Mouse (Mus musculus) right cerebral cortex, postnatal 10 days (tissue): ENCODE data around the gene Echs1.
A peak's percentile ranks its signal among the peaks of the same experiment; 100 is the strongest.
"Not testable (repeated sequence)": the region's sequence is repeated elsewhere in the genome, so short reads cannot be mapped to it uniquely, and the experiment has no call there.

ENCODE experiments used
- DNase-seq, 2 experiments: peaks; one replicate each; pipeline ENCODE4 v3.0.0; 2021; ENCODE audit warnings: low spot score in 2 of 2

The Echs1 gene

DNA sequence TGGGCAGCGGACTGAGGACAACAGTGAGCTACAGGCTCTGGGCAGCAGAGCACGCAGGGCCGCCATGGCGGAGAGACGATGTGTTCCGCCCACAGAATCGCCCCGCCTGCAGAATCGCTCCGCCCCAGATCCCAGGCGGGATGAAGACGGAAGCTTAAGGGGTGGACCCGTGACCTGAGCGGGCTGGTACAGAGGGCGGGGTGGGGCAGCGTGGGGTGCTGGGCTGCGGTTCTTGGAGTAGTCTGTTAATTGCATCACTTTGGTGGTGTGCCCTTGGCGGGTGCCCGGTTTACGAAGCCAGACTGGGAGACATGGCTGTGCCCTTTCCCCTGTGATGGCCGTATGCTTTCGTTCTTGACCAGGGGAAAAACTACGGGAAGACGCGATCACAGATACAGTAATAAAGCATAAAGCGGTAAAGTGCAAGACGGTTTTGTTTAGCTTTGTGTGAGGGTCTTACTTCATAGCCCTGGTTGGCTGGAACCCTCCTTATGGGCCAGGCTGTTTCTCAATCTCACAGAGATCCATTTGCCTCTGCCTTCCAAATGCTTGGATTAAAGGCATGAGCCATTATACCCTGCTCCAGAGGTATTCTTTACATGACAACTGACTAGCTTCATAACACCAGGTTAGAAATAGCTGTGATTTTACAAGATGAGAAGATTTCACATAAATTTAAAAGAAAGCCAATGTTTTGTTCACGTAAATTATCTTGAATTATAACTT, at the start of gene Echs1:
Gene Echs1 (minus strand): TSS at position 148 of the 726 bp plus-strand sequence.
- DNase-seq, result peak; percentile 91 to 92

DNA sequence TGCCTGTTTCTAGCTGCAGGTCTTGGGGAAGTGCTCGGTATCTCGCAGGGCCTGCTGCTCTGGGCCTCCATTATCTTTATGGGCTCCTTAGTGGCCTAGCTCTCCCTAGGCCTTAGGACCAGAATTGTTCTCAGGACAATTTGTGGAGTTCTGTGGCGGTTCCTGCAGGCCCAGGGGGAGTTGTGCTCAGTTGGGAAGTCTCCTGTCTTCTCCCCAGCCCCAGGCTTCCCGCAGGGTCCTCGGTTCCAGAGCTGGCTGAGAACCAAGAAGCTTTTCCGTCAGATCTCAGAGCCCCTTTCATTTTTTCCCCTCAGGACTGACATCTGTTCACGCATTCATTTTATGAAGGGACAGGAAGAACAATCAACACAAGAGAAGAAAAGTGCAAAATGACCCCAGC, 48.4 kb upstream of the Echs1 start, which contains the start of gene Olfr522:
Gene Olfr522 (minus strand): TSS at position 101 of the 400 bp plus-strand sequence.
- no peak for DNase-seq

DNA sequence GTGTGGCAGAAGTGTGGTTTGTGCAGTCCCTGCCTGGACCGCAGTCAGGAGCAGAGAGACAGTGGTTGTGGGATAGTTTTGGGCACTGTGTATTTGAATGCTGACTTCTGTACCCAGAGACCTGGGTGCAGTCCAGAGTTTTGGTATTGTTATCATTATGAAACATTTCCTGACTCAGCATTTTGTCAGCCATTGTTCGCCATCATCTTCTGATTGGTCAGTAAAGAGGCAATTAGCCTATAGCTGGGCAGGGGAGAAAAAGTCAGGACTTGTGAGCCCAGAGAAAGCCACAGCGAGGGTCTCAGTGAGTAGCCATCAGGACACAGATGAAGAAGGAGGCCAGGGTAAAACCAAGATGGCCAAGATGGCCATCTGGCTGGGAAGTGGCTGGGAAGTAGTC, 44.1 kb upstream of the Echs1 start:
- DNase-seq, result no peak

DNA sequence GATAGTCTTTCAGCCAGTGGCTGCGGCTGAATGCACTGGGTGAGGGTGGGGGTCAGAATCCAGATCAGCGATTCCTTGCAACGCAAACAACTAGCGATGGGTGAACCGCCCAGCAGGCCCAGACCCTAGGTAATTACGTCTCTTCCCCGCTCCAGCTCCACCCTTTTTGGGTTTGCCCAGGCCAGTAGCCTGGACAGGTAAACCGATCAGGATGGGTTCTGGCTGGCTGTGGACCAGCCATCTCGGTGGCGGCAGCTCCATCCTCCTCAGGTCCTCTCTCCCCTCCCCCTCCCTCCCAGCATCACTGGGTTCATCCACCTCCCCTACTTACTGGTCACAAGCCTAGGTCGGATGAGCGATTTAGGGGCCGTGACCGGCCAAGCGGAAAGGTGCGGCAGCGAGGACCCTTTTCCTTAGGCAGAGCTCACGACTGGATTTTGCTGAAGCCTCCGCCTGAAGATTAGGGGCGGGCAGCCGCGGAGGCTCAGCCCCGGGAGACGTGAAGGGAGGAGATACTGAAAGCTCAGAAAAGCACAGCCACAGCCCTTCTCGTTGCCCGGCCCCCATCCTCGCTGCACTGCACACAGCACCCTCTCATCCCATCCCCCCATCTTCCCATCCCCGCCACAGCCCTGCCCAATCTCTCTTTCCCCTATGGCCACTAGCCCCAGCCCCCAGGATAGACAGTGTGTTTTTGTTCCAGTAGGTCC, 38.1 kb upstream of the Echs1 start, which contains the start of gene Sprn:
Gene Sprn (minus strand): TSS at position 660 of the 710 bp plus-strand sequence.
- DNase-seq, result peak; percentile 91 to 92

DNA sequence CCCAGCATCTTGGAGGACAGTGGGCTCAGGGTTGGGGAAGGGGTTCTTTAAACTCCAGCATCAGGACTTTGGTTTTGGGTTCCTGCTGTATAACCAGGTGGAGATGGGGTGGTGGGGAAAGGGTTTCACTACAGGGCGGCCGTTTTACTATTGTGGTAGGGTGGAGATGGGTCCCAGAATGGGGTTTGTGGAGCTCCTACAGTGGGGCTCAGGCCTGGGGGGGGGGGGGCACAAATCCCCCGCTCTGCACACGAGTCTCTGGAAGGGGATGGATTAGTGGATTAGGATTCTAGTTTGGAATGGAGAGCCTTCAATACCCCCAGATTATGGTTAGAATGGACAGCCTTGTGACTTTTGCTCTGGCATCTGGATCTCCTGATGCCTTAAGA, 37.5 kb upstream of the Echs1 start:
- DNase-seq, result no peak

DNA sequence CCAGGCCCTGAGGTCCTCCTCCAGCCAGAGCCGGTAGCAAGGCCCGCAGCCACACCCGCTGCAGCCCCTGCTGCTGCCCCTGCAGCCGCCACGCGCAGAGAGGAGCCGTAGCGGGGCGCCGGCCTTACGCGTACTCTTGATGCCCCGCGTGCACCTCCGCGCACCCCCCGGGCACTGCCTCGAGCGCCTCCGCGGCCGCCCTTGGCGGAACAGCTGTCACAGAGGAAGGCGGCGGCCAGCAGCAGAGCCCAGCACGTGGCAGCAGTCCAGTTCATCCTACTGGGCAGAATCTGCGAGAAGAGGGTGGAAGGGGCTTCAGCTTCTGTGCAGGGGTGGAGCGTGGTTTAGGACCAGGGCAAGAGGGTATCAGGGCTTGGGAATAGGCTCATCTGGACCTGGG, 37.1 kb upstream of the Echs1 start:
- peak; percentile 75 to 77 for DNase-seq

DNA sequence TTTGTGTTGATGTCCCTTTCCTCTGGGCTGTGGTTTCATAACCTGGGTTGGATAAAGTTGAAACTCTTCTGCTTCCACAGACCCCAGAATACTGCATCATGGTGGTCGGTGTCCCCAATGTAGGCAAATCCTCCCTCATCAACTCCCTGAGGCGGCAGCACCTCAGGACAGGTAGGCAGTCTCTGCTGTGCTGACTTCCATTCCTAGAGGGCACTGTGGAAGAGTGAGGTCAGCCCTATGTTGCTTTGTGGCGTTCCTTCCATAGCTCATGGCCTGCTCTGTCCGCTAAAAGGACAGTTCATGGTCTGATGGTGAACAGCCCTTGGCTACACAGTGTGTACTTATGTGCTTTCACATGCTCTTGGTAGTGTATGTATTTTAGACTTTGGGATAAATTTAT, 28.3 kb upstream of the Echs1 start:
- no peak for DNase-seq

DNA sequence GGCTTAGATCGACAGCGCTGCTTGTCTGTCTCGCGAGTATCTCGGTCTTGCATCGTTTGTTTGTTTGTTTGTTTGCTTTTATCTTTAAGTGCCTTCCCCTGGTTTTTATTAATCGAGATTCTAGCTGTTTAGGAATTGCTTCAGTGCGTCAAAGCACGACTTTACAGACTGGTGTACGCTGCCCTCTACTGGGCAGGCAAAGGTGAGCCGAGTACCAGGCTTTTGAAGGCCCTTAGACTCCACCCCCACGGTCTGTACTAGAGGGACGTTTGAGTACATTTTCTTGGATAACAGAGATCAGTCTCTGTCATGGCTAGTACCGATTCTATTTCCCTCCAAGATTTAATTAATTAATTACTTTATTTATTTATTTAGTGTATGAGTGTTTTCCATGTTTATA, 25.1 kb upstream of the Echs1 start:
- peak in 1 of 2 experiments; percentile 72 for DNase-seq

DNA sequence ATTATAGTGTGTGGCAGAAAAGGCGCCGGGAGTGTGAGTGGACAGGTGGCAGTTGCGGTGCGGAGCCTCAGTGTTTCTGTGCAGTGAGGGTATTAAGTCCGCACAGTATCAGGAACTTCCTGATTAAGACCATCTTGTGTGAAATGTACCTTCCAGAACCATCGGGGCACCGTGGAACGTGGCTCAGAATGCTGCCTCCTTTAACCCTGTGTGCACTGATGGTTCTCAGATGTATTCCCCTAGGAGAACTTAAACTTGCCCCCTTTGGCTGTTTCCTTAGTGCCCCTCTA, 21.7 kb upstream of the Echs1 start:
- DNase-seq, result no peak

DNA sequence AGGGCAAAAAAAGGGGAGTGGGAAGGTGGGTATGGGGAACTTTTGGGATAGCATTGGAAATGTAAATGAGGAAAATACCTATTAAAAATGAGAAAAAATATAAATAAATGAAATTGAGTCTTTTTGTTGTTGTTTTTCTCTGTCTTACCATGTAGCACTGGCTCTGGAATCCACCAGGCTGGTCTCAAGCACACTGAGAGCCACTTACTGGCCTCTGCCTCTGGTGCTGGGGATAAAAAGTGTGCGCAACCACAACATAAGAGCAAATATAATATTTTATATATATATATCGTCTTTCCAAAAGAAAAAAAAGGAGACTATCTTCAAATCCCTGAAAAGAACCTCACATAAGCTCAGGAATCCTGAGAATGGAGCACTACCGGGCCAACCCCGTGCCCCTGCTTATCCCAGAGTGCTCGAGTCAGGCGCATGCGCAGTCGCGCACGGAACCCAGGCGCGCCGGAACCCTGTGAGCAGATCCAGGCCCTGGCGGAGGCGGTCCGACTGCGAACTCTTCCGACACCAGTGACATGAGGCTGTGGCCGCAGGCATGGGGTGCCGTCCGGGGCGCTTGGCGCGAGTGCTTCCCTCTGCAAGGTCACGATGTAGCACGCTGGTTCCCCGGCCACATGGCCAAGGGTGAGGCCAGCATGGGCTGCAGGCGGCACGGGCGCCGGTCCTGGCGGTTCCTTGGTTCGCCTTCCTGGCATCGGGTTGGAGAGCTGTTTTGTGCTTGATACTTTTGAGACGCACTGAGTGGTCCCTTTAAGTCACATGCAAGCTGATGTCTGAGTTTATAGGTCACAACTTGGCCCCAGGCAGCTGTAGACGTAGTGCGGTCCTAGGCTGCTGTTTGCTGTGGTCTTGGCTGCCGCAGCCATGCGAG, 21.1 kb upstream of the Echs1 start, which contains the start of gene Mtg1:
Gene Mtg1 (plus strand): TSS at position 430 of the 886 bp plus-strand sequence.
- peak; percentile 97 to 99 for DNase-seq

DNA sequence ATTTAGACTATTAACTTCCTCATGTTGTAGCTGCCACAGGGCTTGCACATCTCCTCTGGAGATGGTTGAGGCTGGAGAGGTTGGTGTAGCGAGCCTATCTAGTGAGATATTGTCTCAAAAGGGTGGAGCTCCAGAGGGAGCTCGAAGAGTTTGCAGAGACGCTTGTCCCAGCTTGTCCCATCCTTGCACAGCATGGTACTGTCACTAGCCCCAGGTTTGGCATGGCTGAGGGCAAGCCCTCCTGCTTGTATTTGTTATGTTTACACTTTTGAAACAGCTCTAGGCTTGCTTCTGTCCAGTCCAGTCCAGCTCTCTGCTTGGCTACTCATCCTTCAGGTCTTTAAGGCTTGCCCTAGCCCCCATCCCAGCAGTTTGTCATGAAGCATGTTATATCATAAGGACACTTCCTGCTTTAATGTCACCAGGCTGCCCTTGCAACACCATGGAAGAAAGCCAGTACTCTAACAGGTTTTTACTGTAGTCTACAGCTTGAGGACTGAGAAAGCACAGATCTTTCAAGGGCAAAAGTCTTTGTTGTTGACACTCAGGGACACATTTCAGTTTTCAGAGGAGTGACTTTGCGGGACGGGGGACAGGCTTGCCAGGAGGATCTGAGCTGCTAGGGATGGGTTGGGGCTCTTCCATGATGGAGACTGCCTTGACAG, 19.0 kb upstream of the Echs1 start:
- no peak for DNase-seq

DNA sequence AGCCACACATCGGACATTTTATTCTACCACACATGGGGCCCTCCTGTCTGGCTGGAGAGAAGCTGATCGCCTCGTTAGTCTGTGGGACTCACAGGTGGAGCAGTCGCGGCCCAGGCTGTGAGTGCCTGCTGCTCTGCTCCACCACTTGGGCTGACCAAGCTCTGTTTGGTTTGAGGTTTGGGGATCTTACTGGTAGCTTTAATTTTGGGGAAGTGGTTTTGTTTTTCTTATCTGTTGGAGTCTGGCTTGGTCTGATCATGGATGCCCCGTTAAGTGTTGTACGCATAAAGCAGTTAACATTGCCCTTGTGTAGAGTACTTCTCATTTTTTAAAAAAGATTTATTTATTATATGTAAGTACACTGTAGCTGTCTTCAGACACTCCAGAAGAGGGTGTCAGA, 17.8 kb upstream of the Echs1 start:
- not testable (repeated sequence) for DNase-seq

DNA sequence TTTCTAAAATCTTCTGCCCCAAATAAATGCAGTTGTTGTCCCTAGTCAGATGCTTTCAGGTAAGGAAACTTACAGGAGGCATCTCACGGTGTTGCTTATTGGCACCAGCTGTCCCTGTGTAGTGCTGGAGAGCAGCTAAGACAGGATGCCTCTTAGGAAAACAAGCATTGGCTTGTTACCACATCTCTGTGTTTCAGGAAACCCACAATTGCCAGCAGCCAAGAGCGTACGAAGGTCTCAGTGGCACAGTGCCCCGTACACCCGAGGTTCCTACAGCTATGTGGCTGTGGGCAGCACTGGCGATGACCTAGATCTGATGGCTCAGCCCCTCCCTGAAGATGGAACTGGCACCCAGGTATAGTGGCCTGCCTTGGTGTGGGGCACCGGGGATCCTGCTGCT, 15.9 kb upstream of the Echs1 start:
- DNase-seq, result not testable (repeated sequence)

DNA sequence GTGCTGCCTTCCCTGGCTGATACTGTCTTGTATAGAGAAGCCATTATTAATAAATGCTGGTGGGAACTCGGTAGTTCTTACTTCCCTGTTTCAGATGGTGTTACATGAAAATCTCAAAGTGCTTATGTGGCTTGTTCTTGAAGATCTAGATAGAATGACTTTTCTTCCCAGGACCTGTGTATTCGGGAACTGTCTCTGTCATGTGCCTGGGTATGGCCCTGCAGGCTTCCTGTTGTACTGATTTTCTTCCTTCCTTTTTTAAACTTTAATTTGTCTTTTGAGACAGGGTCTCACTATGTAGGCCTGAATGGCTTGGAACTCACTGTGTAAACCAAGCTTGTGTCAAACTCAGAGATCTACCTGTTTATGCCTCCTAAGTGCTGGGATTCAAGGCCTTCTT, 11.6 kb upstream of the Echs1 start:
- DNase-seq, result no peak

DNA sequence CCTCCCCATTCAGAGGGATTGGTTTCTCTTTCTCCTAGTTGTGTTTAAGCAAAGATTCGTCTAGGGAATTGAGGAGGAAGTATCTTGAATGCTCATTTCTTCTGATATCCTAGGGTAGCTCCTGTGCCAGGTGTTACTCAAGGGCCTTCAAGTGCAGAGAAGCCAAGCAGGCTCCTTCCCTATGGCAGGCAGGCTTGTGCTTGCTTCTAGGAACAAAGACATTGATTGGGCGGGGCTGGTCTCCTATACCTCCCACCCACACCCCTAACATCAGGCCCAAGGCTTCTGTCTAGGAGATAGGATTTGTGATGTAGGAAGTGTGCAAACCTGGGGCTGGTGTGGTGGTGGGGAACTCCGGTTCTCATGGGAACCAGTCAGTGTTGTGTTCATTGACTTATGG, 10.7 kb upstream of the Echs1 start:
- DNase-seq, result no peak

DNA sequence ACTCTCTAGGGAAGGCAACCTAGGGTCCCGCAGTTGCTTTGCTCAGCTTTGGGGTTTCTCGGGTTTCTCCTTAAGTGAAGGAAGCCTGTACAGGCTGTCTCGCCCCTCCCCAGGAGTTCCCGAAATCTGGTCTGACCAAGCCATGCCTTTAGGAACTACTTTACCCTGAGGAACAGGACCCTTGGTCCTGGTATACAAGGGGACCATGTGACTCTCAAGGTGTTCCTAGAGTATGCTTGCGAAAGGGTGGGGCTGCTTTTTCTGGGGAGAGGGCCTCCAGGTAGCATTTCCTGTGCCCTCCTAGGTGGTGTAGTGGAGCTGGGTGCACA, 9.7 kb upstream of the Echs1 start:
- DNase-seq, result no peak

DNA sequence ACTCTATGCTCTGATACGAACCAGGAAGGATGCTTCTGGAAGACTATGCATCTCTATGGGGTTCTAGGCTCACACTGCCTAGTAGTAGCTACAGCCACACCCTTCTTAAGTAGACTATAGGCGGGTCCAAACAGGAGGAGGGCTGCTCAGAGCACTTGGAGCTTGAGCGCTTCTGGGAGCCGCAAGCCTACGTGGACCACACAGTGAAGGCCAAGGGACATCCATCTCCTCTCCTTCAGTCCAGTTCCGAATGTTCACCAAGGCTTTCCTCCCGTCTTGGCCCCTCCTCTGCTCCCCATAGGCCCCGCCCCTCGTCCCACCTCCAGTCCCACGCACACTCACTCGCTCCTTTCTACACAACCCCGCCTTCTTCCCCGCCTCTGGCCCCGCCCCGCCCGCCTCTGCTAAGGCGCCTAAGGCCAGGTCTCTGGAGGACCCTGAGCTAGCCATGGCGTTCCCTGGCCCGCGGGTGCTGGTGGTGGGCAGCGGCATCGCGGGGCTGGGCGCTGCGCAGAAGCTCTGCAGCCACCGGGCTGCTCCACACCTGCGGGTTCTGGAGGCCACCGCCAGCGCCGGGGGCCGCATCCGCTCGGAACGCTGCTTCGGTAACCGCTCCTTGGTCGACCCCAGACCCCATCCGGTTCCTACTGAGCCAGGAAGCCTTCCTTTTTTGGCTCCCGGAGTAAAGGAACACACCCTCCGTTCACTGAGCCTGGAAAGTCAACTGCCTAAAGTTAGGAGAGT, 9.2 kb upstream of the Echs1 start:
- peak; percentile 93 to 94 for DNase-seq

DNA sequence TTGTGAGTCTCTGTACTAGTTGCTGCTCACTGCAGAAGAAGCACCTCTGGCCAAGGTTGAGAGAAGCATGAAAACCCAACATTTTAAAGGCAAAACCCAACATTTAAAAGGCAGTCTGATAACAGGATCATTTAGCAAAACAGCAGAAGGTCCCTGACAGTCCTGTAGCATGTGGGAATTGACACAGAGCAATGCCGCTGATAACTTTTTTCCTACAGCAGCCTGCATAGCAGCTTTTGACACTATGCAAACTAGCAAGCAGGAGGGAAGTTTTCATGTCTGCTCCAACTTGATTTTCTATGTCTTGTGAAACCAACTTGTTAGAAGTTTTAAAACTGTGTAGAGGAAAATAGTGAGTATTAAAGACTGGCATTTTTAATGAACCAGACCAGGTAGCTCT, 8.1 kb upstream of the Echs1 start:
- no peak for DNase-seq

DNA sequence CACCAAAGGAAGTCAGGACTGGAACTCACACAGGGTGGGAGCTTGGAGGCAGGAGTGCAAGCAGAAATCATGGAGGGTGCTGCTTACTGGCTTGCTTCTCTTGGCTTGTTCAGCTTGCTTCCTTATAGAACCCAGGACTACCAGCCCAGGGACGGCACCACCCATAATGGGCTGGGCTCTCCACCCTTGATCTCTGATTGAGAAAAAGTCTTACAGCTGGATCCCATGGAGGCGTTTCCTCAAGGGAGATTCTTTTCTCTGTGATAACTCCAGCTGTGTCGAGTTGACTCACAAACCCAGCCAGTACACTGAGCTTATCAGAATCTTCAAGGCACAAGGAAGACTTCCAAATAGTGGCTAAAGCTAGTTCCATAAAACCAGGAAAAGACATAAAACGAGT, 6.5 kb upstream of the Echs1 start:
- DNase-seq, result no peak

DNA sequence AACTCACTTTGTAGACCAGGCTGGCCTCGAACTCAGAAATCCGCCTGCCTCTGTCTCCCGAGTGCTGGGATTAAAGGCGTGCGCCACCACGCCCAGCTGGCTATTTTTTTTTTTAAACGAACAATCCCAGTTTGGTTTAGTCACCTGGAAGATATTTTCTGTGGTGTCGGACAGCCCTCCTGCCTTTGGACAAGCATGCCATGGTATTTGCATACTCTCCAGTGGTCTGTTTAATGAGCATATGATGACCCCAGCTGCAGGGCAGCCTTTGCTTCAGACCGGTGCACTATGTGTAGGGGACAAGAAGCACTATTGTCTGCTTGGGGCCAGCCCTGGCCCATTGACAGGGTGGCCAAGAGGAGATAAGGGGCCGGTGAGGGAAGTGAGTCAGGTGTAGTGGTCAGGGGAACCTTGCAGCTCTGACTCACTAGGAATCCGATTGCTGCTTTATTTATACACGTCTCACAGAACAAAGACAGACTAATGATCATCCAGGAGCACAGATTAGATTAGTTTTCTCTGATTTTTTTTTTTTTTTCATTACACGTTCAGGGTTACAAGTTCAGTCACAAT, 5.1 kb upstream of the Echs1 start:
- no peak for DNase-seq

DNA sequence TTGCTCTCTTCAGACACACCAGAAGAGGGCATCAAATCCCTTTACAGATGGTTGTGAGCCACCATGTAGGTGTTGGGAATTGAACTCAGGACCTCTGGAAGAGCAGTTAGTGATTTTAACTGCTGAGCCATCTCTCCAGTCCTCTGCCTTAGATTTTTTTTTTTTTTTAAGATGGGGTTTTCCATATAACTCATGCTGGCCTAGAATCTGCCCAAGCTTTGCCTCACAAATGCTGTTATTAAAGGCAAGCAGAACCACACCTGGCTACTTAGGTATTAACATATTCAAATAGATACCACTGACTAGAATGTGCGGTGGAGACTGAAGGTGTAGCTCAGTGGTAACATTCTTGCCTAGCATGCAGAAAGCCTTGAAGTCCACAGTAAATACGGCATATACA, 4.2 kb upstream of the Echs1 start:
- DNase-seq, result no peak
